Mouse (Mus musculus) heart, adult 2 months (tissue): Measurements from ENCODE around the gene Grsf1.

Experiments used
- CTCF ChIP-seq: fragments of 200-600 bp; IDR thresholded peaks from 2 replicates; pipeline ENCODE4 v1.8.1; 2022; ENCODE audit warnings: antibody characterized with exemption, mild to moderate bottlenecking, moderate library complexity
- EP300 ChIP-seq: fragments of 200-500 bp; IDR thresholded peaks from 2 replicates; pipeline ENCODE4 v1.6.1; 2011; ENCODE audit warnings: low read depth, low read length, control low read depth; ENCODE audit not compliant: insufficient read depth
- POLR2A ChIP-seq: fragments of 200-500 bp; IDR thresholded peaks from 2 replicates; pipeline ENCODE4 v1.6.1; 2011; ENCODE audit warnings: mild to moderate bottlenecking, low read depth, low read length, control low read depth; ENCODE audit not compliant: insufficient read depth

DNA sequence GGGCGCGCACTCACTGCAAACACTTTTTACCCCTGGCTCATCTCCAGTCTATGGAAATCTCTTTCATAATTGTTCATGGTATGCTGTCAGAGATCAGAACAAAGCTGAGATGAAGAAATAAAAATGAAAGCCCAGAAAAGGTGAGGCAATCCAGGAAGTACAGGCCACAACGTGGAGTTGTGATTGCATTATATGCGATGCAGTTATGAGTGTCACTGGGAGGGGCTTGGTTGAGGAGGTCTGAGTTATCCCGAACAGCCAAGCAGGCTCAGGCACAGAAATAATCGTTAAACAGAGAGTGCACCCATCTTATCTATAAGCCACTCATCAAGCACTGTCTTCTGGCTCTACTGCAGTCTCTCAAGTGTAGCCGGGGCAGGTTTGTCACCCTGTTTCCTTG, 3.0 kb upstream of the Grsf1 start:
- TF ChIP-seq CTCF (no peak), EP300 (no peak), POLR2A (no peak)
